Mouse (Mus musculus): ENCODE measurements around the gene Zbtb25. TPM values are rescaled to one million over a fixed set of nuclear protein-coding genes. Genes with fewer than 3 reads are reported as not detected.
A peak's percentile ranks its signal among the peaks of the same experiment; 100 is the strongest.

Zbtb25 gene
- polyA plus RNA-seq, 1 experiment from 2014 or later: 18.4 TPM

GRCm38 (mm10) chr12:76336111-76336965 lies 33.1 kb downstream of the Zbtb25 start:
- Histone ChIP-seq H3K4me3 (ENCODE audit: low read depth, low read length) (no peak overlapping the region), H3K27ac (ENCODE audit: low read depth) (peak overlapping the region; percentile 8; the same call in 1 of the 2 replicates), H3K36me3 (ENCODE audit: insufficient read depth) (no peaks in the 10 kb centered on the region), H3K9ac (no peak overlapping the region), H3K4me2 (no peak overlapping the region), H3K4me1 (ENCODE audit: insufficient read depth) (no peaks in the 10 kb centered on the region), H3K27me3 (ENCODE audit: insufficient read depth, low read length) (no peaks in the 10 kb centered on the region), H3K9me3 (ENCODE audit: low read depth, low read length) (no peaks in the 10 kb centered on the region)
- DNase-seq (no peak), ATAC-seq (ENCODE audit: insufficient read depth) (no peak)
- no peak for TF ChIP-seq CTCF (IDR thresholded peaks at IDR 0.05; ENCODE audit: low read depth)
- WGBS: 65% methylated on average over 17 of the region's 17 CpGs

GRCm38 (mm10) chr12:76335641-76336040 lies 33.8 kb downstream of the Zbtb25 start:
- TF ChIP-seq CTCF (IDR thresholded peaks at IDR 0.05; ENCODE audit: low read depth): no peak
- WGBS: 69% methylated on average over 5 of the region's 5 CpGs
- no peak overlapping the region for H3K27ac ChIP-seq (ENCODE audit: low read depth)
- ATAC-seq (ENCODE audit: insufficient read depth): no peak
- no peak overlapping the region for H3K4me3 ChIP-seq (ENCODE audit: low read depth, low read length)
- no peaks in the 10 kb centered on the region for H3K27me3 ChIP-seq (ENCODE audit: insufficient read depth, low read length)
- H3K4me1 ChIP-seq (ENCODE audit: insufficient read depth): no peaks in the 10 kb centered on the region
- H3K9me3 ChIP-seq (ENCODE audit: low read depth, low read length): no peaks in the 10 kb centered on the region
- H3K36me3 ChIP-seq (ENCODE audit: insufficient read depth): no peaks in the 10 kb centered on the region; the same call in 1 of the 2 replicates
- H3K9ac ChIP-seq: no peak overlapping the region
- H3K4me2 ChIP-seq: no peak overlapping the region
- DNase-seq: no peak

GRCm38 (mm10) chr12:76333688-76334087 lies 35.7 kb downstream of the Zbtb25 start:
- Histone ChIP-seq H3K4me1 (ENCODE audit: insufficient read depth) (no peaks in the 10 kb centered on the region), H3K9me3 (ENCODE audit: low read depth, low read length) (no peaks in the 10 kb centered on the region), H3K27ac (ENCODE audit: low read depth) (no peak overlapping the region), H3K27me3 (ENCODE audit: insufficient read depth, low read length) (no peaks in the 10 kb centered on the region), H3K4me3 (ENCODE audit: low read depth, low read length) (no peak overlapping the region), H3K4me2 (no peak overlapping the region), H3K9ac (no peak overlapping the region), H3K36me3 (ENCODE audit: insufficient read depth) (peaks cover 4% of the 10 kb centered on the region)
- no peak for TF ChIP-seq CTCF (IDR thresholded peaks at IDR 0.05; ENCODE audit: low read depth)
- ATAC-seq (ENCODE audit: insufficient read depth) (no peak), DNase-seq (no peak)
- WGBS: 89% methylated on average over 5 of the region's 5 CpGs

- no peak overlapping the region for H3K4me2 ChIP-seq
- no peak overlapping the region for H3K4me3 ChIP-seq (ENCODE audit: low read depth, low read length)
- no peaks in the 10 kb centered on the region for H3K27me3 ChIP-seq (ENCODE audit: insufficient read depth, low read length)
- no peaks in the 10 kb centered on the region for H3K4me1 ChIP-seq (ENCODE audit: insufficient read depth)
- H3K9me3 ChIP-seq (ENCODE audit: low read depth, low read length): no peaks in the 10 kb centered on the region
- WGBS: 83% methylated on average over 6 of the region's 6 CpGs
- no peak overlapping the region for H3K9ac ChIP-seq
- ATAC-seq (ENCODE audit: insufficient read depth): no peak
- H3K27ac ChIP-seq (ENCODE audit: low read depth): no peak overlapping the region
- no peak for TF ChIP-seq CTCF (IDR thresholded peaks at IDR 0.05; ENCODE audit: low read depth)
- no peak for DNase-seq
- peaks cover 15% of the 10 kb centered on the region for H3K36me3 ChIP-seq (ENCODE audit: insufficient read depth)
Measured at GRCm38 (mm10) chr12:76328567-76329354, 40.6 kb downstream of the Zbtb25 start.

- H3K4me3 ChIP-seq (ENCODE audit: low read depth, low read length): peak overlapping the region; percentile 62
Measured at GRCm38 (mm10) chr12:76326437-76327220, 42.8 kb downstream of the Zbtb25 start.

GRCm38 (mm10) chr12:76324679-76325431 lies 44.5 kb downstream of the Zbtb25 start, which contains the start of gene Akap5:
Akap5 (plus strand) TSS chr12:76324891.
- H3K27ac ChIP-seq (ENCODE audit: low read depth): 0 out of 2 replicates have a peak within 1 kb of the TSS, but pooled peaks have one; percentile 4
- 1% methylated on average over 53 of the region's 53 CpGs for WGBS
- peak within 1 kb of the TSS; percentile 62 for H3K4me3 ChIP-seq (ENCODE audit: low read depth, low read length)
- peak; percentile 95 for ATAC-seq (ENCODE audit: insufficient read depth)
- H3K9ac ChIP-seq: peak within 1 kb of the TSS; percentile 64
- no peak for TF ChIP-seq CTCF (IDR thresholded peaks at IDR 0.05; ENCODE audit: low read depth)
- peak; percentile 73 for DNase-seq
- peak within 1 kb of the TSS; percentile 92 for H3K4me2 ChIP-seq
- no peaks in the 10 kb centered on the region for H3K9me3 ChIP-seq (ENCODE audit: low read depth, low read length)
- no peaks in the 10 kb centered on the region for H3K4me1 ChIP-seq (ENCODE audit: insufficient read depth)
- H3K36me3 ChIP-seq (ENCODE audit: insufficient read depth): peaks cover 30% of the 10 kb centered on the region
- no peaks in the 10 kb centered on the region for H3K27me3 ChIP-seq (ENCODE audit: insufficient read depth, low read length)

More at GRCm38 (mm10) chr12:76326437-76327220, 42.8 kb downstream of the Zbtb25 start:
- H3K36me3 ChIP-seq (ENCODE audit: insufficient read depth): peaks cover 15% of the 10 kb centered on the region
- 77% methylated on average over 23 of the region's 23 CpGs for WGBS
- H3K9me3 ChIP-seq (ENCODE audit: low read depth, low read length): no peaks in the 10 kb centered on the region
- no peak for ATAC-seq (ENCODE audit: insufficient read depth)
- H3K27me3 ChIP-seq (ENCODE audit: insufficient read depth, low read length): no peaks in the 10 kb centered on the region
- no peaks in the 10 kb centered on the region for H3K4me1 ChIP-seq (ENCODE audit: insufficient read depth)
- H3K9ac ChIP-seq: no peak overlapping the region
- DNase-seq: no peak
- no peak for TF ChIP-seq CTCF (IDR thresholded peaks at IDR 0.05; ENCODE audit: low read depth)
- H3K4me2 ChIP-seq: peak overlapping the region; percentile 92
- no peak overlapping the region for H3K27ac ChIP-seq (ENCODE audit: low read depth)
